Mouse (Mus musculus) hindbrain, embryonic 16.5 days (tissue): ENCODE data around the gene Atg9b. TPM values are rescaled to one million over a fixed set of nuclear protein-coding genes. Genes with fewer than 3 reads are reported as not detected.

ENCODE experiments used
- ATAC-seq: fragments of 200-750 bp; cut with Nextera tagmentation; 2 replicates; pipeline ENCODE4 v1.8.0; 2017; ENCODE audit warnings: moderate TSS enrichment, moderate library complexity
- H3K27ac ChIP-seq: fragments of 300-500 bp; sonication (generic); 2 replicates; pipeline ENCODE4 v1.5.1; 2014; ENCODE audit warnings: low read depth, mild to moderate bottlenecking, control low read depth, low read length, moderate library complexity
- H3K27me3 ChIP-seq: fragments of 300-500 bp; sonication (generic); replicated peaks from 2 replicates; pipeline ENCODE4 v1.6.1; 2014; ENCODE audit warnings: low read length; ENCODE audit not compliant: control insufficient read depth, insufficient read depth
- H3K36me3 ChIP-seq: fragments of 300-500 bp; sonication (generic); 2 replicates; pipeline ENCODE4 v1.6.1; 2014; ENCODE audit warnings: mild to moderate bottlenecking, low read length, moderate library complexity, mixed read lengths; ENCODE audit not compliant: control insufficient read depth, insufficient read depth
- H3K4me1 ChIP-seq: fragments of 300-500 bp; sonication (generic); 2 replicates; pipeline ENCODE4 v1.6.1; 2014; ENCODE audit warnings: low read depth, low read length; ENCODE audit not compliant: control insufficient read depth, insufficient read depth
- H3K4me2 ChIP-seq: fragments of 300-500 bp; sonication (generic); 2 replicates; pipeline ENCODE4 v1.6.1; 2014; ENCODE audit warnings: mild to moderate bottlenecking, low read length, control low read depth, moderate library complexity
- H3K4me3 ChIP-seq: fragments of 300-500 bp; sonication (generic); 2 replicates; pipeline ENCODE4 v1.5.1; 2014; ENCODE audit warnings: mild to moderate bottlenecking, low read length, control low read depth, moderate library complexity
- H3K9ac ChIP-seq: fragments of 300-500 bp; sonication (generic); 2 replicates; pipeline ENCODE4 v1.6.1; 2014; ENCODE audit warnings: low read depth, mild to moderate bottlenecking, control low read depth, low read length, moderate library complexity
- H3K9me3 ChIP-seq: fragments of 300-500 bp; sonication (generic); 2 replicates; pipeline ENCODE4 v1.6.1; 2014; ENCODE audit warnings: mild to moderate bottlenecking, low read length, moderate library complexity; ENCODE audit not compliant: control insufficient read depth
- WGBS: fragments of 180-500 bp; shearing (Covaris S2); extraction: QIAGEN DNeasy Blood & Tissue Kit; methylation state at CpG from one replicate; pipeline ENCODE4 v1.1.7; 2014; 5-methylcytosine and 5-hydroxymethylcytosine counted together
- polyA plus RNA-seq: library from polyadenylated mRNA; unstranded; fragments of >200 nt; fragmentation: Nextera tagmentation; extraction: Ambion mirVana; gene quantifications from 2 replicates; pipeline ENCODE4 v1.2.1, GENCODE M21; 2015

Atg9b gene
- polyA plus RNA-seq, 1 experiment from 2014 or later: 4.6 TPM

DNA sequence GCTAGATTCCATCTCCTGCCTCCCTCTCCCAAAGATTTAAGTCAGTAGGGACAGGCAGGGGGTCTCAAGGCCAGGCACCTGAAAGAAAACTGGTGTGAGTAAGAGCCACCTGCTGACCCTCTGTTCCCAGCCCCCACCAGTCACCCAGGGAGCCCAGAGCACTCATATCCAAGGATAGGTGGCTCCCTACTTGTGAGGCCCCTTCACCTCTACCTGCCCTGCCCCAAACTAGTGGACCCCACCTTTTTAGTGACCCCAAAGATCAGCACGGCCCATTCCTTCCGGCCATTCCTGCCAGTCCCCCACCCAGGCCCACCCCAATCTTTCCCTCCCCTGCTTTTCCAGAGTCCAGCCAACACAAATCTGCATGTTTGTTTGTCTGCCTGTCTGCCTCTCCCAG lies 28.5 kb downstream of the Atg9b start:
- H3K4me2 ChIP-seq: no peak overlapping the region
- no peak overlapping the region for H3K4me3 ChIP-seq
- H3K9ac ChIP-seq: no peak overlapping the region
- no peak for ATAC-seq
- WGBS: 84% methylated on average over 2 of the region's 2 CpGs
- no peak overlapping the region for H3K27ac ChIP-seq
- no peaks in the 10 kb centered on the region for H3K9me3 ChIP-seq
- H3K4me1 ChIP-seq: 0 out of 2 replicates have a peak, but pooled peaks cover 3% of the 10 kb centered on the region
- H3K27me3 ChIP-seq: no peaks in the 10 kb centered on the region
- H3K36me3 ChIP-seq: no peaks in the 10 kb centered on the region

GRCm38 (mm10) chr5:24360792-24361454 lies 31.0 kb downstream of the Atg9b start:
- 0 out of 2 replicates have a peak, but pooled peaks cover 3% of the 10 kb centered on the region for H3K4me1 ChIP-seq
- H3K36me3 ChIP-seq: no peaks in the 10 kb centered on the region
- H3K9me3 ChIP-seq: no peaks in the 10 kb centered on the region
- H3K4me3 ChIP-seq: no peak overlapping the region
- H3K4me2 ChIP-seq: no peak overlapping the region
- 0% methylated on average over 7 of the region's 7 CpGs for WGBS
- H3K9ac ChIP-seq: no peak overlapping the region
- no peaks in the 10 kb centered on the region for H3K27me3 ChIP-seq
- peak; percentile 76 for ATAC-seq
- H3K27ac ChIP-seq: no peak overlapping the region

- H3K9me3 ChIP-seq: no peaks in the 10 kb centered on the region
- no peak overlapping the region; the same call in 1 of the 2 replicates for H3K27ac ChIP-seq
- H3K27me3 ChIP-seq: no peaks in the 10 kb centered on the region
- WGBS: 14% methylated on average over 7 of the region's 7 CpGs
- H3K36me3 ChIP-seq: no peaks in the 10 kb centered on the region
- H3K9ac ChIP-seq: no peak overlapping the region
- ATAC-seq: no peak
- H3K4me3 ChIP-seq: no peak overlapping the region
- no peak overlapping the region for H3K4me2 ChIP-seq
- H3K4me1 ChIP-seq: peaks cover 11% of the 10 kb centered on the region
Observed at GRCm38 (mm10) chr5:24357461-24357860, 34.5 kb downstream of the Atg9b start.

GRCm38 (mm10) chr5:24356764-24357163 lies 35.2 kb downstream of the Atg9b start:
- H3K27me3 ChIP-seq: no peaks in the 10 kb centered on the region
- H3K27ac ChIP-seq: no peak overlapping the region
- no peaks in the 10 kb centered on the region for H3K36me3 ChIP-seq
- no peak overlapping the region for H3K4me2 ChIP-seq
- H3K4me3 ChIP-seq: no peak overlapping the region
- WGBS: 45% methylated on average over 4 of the region's 4 CpGs
- no peak overlapping the region for H3K9ac ChIP-seq
- H3K9me3 ChIP-seq: no peaks in the 10 kb centered on the region
- no peak for ATAC-seq
- H3K4me1 ChIP-seq: peaks cover 17% of the 10 kb centered on the region

DNA sequence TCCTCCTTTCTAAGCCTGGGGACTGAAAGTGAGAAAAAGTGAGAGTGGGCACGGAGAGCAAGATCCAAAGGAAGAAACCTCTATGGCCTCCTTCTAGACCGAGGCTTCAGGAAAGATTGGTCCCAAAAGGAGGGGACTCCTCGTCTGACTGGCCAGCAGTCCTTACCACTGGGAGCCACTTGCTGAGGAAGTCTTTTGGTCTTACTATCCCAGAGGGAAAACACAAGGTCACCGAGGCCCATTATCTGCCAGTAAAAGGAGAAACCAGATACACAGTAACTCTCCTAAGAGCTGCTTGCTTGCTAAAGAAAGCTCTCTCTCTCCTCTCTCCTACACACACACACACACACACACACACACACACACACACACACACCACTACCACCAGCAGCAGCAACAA lies 38.6 kb downstream of the Atg9b start:
- H3K9ac ChIP-seq: peak overlapping the region; percentile 89; the same call in 1 of the 2 replicates
- no peak for ATAC-seq
- 28% methylated on average over 4 of the region's 4 CpGs for WGBS
- no peaks in the 10 kb centered on the region for H3K36me3 ChIP-seq
- H3K4me2 ChIP-seq: no peak overlapping the region
- H3K4me3 ChIP-seq: no peak overlapping the region
- H3K27ac ChIP-seq: no peak overlapping the region
- peaks cover 37% of the 10 kb centered on the region for H3K4me1 ChIP-seq
- H3K9me3 ChIP-seq: no peaks in the 10 kb centered on the region
- no peaks in the 10 kb centered on the region for H3K27me3 ChIP-seq

DNA sequence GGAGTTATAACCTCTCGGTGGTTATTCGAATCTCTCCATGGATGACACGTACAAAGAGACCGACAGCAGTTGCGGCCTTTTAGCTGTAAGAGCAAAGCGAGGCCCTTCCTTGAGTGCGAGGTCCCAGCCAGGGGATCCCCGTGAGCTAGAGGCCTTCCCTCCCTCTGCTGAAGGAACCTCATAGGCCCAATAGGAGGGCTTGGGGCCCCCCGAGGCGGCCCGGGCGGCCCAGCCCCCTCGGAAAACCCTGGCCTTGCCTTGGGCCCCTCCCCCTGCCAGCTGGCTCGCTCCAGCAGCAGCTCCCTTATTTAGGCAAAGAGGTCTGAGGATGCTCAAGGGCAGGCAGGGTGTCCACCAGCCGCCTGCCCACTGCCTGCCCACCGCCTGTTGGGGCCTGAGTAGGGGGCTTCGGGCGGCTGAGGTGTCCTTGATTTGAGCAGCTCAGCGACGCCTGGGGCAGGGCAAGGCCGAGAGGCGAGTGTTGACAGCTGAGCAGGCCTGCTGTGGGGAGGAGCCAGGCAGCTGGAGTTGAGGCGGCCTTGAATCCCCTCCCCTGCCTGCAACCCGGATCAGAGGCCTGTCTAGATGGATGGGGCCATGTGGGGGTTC lies 39.6 kb downstream of the Atg9b start:
- H3K36me3 ChIP-seq: no peaks in the 10 kb centered on the region
- H3K4me3 ChIP-seq: peak overlapping the region; percentile 77
- peak overlapping the region; percentile 82 for H3K4me2 ChIP-seq
- peak overlapping the region; percentile 80 for H3K27ac ChIP-seq
- no peaks in the 10 kb centered on the region for H3K9me3 ChIP-seq
- peak overlapping the region; percentile 89 for H3K9ac ChIP-seq
- ATAC-seq: peak; percentile 7
- no peaks in the 10 kb centered on the region for H3K27me3 ChIP-seq
- H3K4me1 ChIP-seq: peaks cover 42% of the 10 kb centered on the region
- under 1% methylated on average over 24 of the region's 24 CpGs for WGBS

- H3K36me3 ChIP-seq: no peaks in the 10 kb centered on the region
- H3K27me3 ChIP-seq: no peaks in the 10 kb centered on the region
- peak overlapping the region; percentile 82 for H3K4me2 ChIP-seq
- H3K9me3 ChIP-seq: no peaks in the 10 kb centered on the region
- ATAC-seq: peak; percentile 90
- under 1% methylated on average over 21 of the region's 41 CpGs for WGBS
- peaks cover 42% of the 10 kb centered on the region for H3K4me1 ChIP-seq
- peak overlapping the region; percentile 80 for H3K27ac ChIP-seq
- H3K4me3 ChIP-seq: peak overlapping the region; percentile 77
- H3K9ac ChIP-seq: peak overlapping the region; percentile 89
Observed at GRCm38 (mm10) chr5:24351701-24352171, 40.2 kb downstream of the Atg9b start.

DNA sequence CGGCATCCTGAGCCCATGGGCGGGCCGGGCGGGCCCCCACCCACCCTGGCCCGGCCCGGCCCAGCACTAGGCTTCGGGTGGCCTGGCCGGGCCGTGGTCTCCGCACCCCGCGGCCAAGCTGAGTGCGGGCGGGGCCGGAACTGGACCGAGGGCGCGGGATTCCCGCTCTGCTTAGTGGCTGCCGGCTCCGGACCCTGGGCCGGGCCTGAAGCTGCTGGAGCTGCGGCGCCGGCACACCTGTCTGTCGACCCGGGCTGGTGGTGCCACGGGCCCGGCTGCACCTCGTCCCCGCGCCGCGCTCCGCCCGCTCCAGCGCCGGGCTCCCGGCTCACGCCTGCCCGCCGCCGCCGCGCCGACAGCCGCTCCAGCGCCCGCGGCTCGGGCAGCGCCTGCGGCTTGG lies 40.7 kb downstream of the Atg9b start, which contains the start of gene Kcnh2:
Kcnh2 (minus strand) TSS at position 327 of the 400 bp plus-strand sequence.
- Histone ChIP-seq H3K36me3 (no peaks in the 10 kb centered on the region), H3K27me3 (no peaks in the 10 kb centered on the region), H3K9ac (peak within 1 kb of the TSS; percentile 89), H3K4me1 (peaks cover 42% of the 10 kb centered on the region), H3K9me3 (no peaks in the 10 kb centered on the region), H3K4me2 (peak within 1 kb of the TSS; percentile 82), H3K27ac (peak within 1 kb of the TSS; percentile 82), H3K4me3 (peak within 1 kb of the TSS; percentile 77)
- ATAC-seq: peak; percentile 64
- 0% methylated on average over 25 of the region's 53 CpGs for WGBS

DNA sequence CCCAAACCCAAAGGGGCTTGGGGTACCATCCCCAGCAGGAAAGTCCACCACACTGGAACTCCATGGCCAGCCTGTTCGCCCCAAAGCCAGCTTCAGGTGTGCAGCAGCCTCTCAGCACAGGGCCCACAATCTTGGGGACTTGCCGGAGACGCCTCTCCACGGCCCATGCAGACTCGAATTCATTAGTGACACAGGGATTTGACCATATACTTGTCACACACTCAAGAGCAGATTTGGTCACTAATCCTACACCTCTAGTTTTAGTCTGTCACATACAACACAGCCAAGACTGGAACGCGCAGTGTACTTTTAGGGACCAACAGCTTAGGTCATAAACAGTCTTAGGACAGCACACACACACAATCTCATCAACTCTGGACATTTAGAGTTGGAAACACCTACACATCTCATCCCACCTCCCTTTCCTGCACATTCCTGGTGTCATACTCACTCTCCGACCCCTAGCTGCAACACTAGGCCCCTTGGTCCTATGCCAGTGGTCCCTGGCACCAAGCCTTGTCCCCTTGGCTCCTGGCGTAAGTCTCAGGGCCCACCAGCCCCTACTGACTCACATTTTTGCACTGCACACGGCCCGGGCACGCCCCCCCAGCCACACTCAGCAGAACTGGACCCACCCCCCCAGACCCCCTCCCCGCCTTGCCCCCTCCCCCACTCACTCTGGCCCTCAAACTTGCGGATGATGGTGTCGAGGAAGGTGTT lies 41.3 kb downstream of the Atg9b start:
- peaks cover 42% of the 10 kb centered on the region for H3K4me1 ChIP-seq
- WGBS: 32% methylated on average over 14 of the region's 15 CpGs

More for the DNA sequence above, 41.3 kb downstream of the Atg9b start:
- Histone ChIP-seq H3K27me3 (no peaks in the 10 kb centered on the region), H3K9me3 (no peaks in the 10 kb centered on the region), H3K9ac (peak overlapping the region; percentile 89), H3K4me3 (peak overlapping the region; percentile 77), H3K4me2 (peak overlapping the region; percentile 82), H3K27ac (peak overlapping the region; percentile 82), H3K36me3 (no peaks in the 10 kb centered on the region)
- peak; percentile 0; the same call in 1 of the 2 replicates for ATAC-seq
